Mouse (Mus musculus) hindbrain, embryonic 13.5 days (tissue): ENCODE measurements around the gene Oprm1. TPM values are rescaled to one million over a fixed set of nuclear protein-coding genes. Genes with fewer than 3 reads are reported as not detected.

Experiments
- ATAC-seq: fragments of 200-750 bp; cut with Nextera tagmentation; 2 replicates; pipeline ENCODE4 v1.8.0; 2017; ENCODE audit warnings: moderate TSS enrichment; ENCODE audit not compliant: low FRiP score
- H3K27ac ChIP-seq: fragments of 300-500 bp; sonication (generic); 2 replicates; pipeline ENCODE4 v1.5.1; 2015; ENCODE audit warnings: inconsistent platforms, mild to moderate bottlenecking, moderate library complexity
- H3K27me3 ChIP-seq: fragments of 300-500 bp; sonication (generic); 2 replicates; pipeline ENCODE4 v1.6.1; 2015; ENCODE audit warnings: mild to moderate bottlenecking, inconsistent platforms
- H3K36me3 ChIP-seq: fragments of 300-500 bp; sonication (generic); 2 replicates; pipeline ENCODE4 v1.6.1; 2015; ENCODE audit warnings: mild to moderate bottlenecking, inconsistent platforms
- H3K4me1 ChIP-seq: fragments of 300-500 bp; sonication (generic); replicated peaks from 2 replicates; pipeline ENCODE4 v1.6.1; 2015; ENCODE audit warnings: inconsistent platforms
- H3K4me2 ChIP-seq: fragments of 300-500 bp; sonication (generic); 2 replicates; pipeline ENCODE4 v1.6.1; 2015; ENCODE audit warnings: inconsistent platforms, mild to moderate bottlenecking, moderate library complexity
- H3K4me3 ChIP-seq: fragments of 300-500 bp; sonication (generic); 2 replicates; pipeline ENCODE4 v1.5.1; 2015; ENCODE audit warnings: mild to moderate bottlenecking, inconsistent platforms
- H3K9ac ChIP-seq: fragments of 300-500 bp; sonication (generic); 2 replicates; pipeline ENCODE4 v1.6.1; 2015; ENCODE audit warnings: mild to moderate bottlenecking, inconsistent platforms
- H3K9me3 ChIP-seq: fragments of 300-500 bp; sonication (generic); 2 replicates; pipeline ENCODE4 v1.6.1; 2016; ENCODE audit warnings: inconsistent platforms
- WGBS: fragments of 180-500 bp; shearing (Covaris S2); methylation state at CpG from one replicate; pipeline ENCODE4 v1.1.7; 2015; 5-methylcytosine and 5-hydroxymethylcytosine counted together
- polyA plus RNA-seq: library from polyadenylated mRNA; unstranded; fragments of >200 nt; fragmentation: Nextera tagmentation; extraction: Ambion mirVana; gene quantifications from 2 replicates; pipeline ENCODE4 v1.2.1, GENCODE M21; 2015

Gene Oprm1
- polyA plus RNA-seq = 1.2 TPM in 2 replicates

- Histone ChIP-seq H3K9ac (no peak within 1 kb of the TSS), H3K4me2 (no peak within 1 kb of the TSS), H3K4me1 (no peaks in the 10 kb centered on the region), H3K4me3 (no peak within 1 kb of the TSS), H3K27me3 (no peaks in the 10 kb centered on the region), H3K9me3 (no peaks in the 10 kb centered on the region), H3K27ac (no peak within 1 kb of the TSS), H3K36me3 (no peaks in the 10 kb centered on the region)
- WGBS = 94% methylated on average over 3 of the region's 3 CpGs
- no peak for ATAC-seq
These were observed at the start of gene Oprm1 for GRCm38 (mm10) chr10:6758206-6758605. TSS of gene Oprm1 (plus strand) at chr10:6758506.

GRCm38 (mm10) chr10:6717181-6717948, 40.9 kb upstream of the Oprm1 start:
- H3K4me3 ChIP-seq = no peak overlapping the region
- H3K27ac ChIP-seq = no peak overlapping the region
- no peak for ATAC-seq
- WGBS = 88% methylated on average over 4 of the region's 4 CpGs
- H3K27me3 ChIP-seq = no peaks in the 10 kb centered on the region
- no peaks in the 10 kb centered on the region for H3K36me3 ChIP-seq
- H3K4me2 ChIP-seq = no peak overlapping the region
- H3K9ac ChIP-seq = no peak overlapping the region
- no peaks in the 10 kb centered on the region for H3K9me3 ChIP-seq
- no peaks in the 10 kb centered on the region for H3K4me1 ChIP-seq

DNA sequence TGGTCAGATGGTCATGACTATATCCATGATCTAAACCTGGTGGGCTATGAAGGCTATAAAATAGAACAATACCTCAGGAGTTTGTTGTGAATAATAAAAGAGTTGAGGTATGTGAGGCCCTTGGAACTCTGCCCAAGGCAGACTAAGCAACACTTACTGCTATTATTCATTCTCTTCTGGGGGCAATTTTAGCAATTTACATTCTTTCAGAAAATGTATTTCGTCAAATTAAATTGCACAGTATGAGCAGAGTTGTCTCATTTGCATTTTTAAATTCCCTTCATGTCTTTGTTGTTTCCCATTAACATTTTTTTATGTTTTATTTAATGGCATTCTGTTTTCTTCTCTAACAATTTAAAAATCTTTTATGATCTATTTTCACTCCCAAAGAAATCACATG, 34.5 kb upstream of the Oprm1 start:
- ATAC-seq = 0 out of 2 replicates have a peak, but pooled peaks have one; percentile 39
- Histone ChIP-seq H3K4me2 (no peak overlapping the region), H3K9ac (no peak overlapping the region), H3K4me1 (no peaks in the 10 kb centered on the region), H3K36me3 (no peaks in the 10 kb centered on the region), H3K9me3 (no peaks in the 10 kb centered on the region), H3K4me3 (no peak overlapping the region), H3K27ac (no peak overlapping the region), H3K27me3 (no peaks in the 10 kb centered on the region)
- 69% methylated on average over 1 of the region's 1 CpGs for WGBS

- WGBS = 95% methylated on average over 3 of the region's 3 CpGs
- no peaks in the 10 kb centered on the region for H3K9me3 ChIP-seq
- no peak overlapping the region for H3K27ac ChIP-seq
- no peak overlapping the region for H3K4me3 ChIP-seq
- no peak for ATAC-seq
- no peaks in the 10 kb centered on the region for H3K36me3 ChIP-seq
- H3K9ac ChIP-seq = no peak overlapping the region
- H3K27me3 ChIP-seq = no peaks in the 10 kb centered on the region
- H3K4me2 ChIP-seq = no peak overlapping the region
- H3K4me1 ChIP-seq = no peaks in the 10 kb centered on the region
These were observed 29.8 kb upstream of the Oprm1 start for GRCm38 (mm10) chr10:6728469-6728868.

- no peaks in the 10 kb centered on the region for H3K4me1 ChIP-seq
- no peaks in the 10 kb centered on the region for H3K9me3 ChIP-seq
- H3K27me3 ChIP-seq = no peaks in the 10 kb centered on the region
- H3K36me3 ChIP-seq = no peaks in the 10 kb centered on the region
- no peak overlapping the region for H3K9ac ChIP-seq
- H3K27ac ChIP-seq = no peak overlapping the region
- 92% methylated on average over 5 of the region's 5 CpGs for WGBS
- no peak overlapping the region for H3K4me2 ChIP-seq
- H3K4me3 ChIP-seq = no peak overlapping the region
- ATAC-seq = no peak
These were observed 4.9 kb upstream of the Oprm1 start for GRCm38 (mm10) chr10:6753375-6753774.

DNA sequence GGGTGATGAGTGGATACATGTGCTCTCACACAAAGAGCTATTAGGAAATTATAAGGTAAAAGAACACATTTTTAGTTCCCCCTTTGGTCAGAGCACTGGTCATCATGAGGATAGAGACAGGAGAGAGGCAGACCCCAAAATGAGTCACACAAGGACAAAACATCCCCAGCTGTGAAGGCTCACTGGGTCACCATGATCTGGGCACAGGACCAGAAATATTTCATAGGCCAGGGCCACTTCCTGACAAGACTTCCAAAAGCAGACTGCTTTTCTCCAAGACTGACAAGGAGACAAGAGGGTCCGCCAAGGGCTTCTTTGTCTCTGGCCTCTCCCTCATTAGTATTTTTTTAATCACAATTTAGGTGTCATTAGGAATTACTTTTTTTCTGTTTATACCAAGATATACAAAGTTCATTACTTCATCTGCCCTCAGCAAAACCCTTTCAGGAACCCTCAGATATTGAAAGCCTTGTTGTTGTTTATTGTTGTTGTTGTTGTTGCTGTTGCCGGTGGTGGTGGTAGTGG, 3.0 kb downstream of the Oprm1 start, which contains the start of gene Gm10945:
TSS of gene Gm10945 (minus strand) at position 475 of the 525 bp plus-strand sequence.
- no peak for ATAC-seq
- no peaks in the 10 kb centered on the region for H3K36me3 ChIP-seq
- H3K4me1 ChIP-seq = no peaks in the 10 kb centered on the region
- H3K27ac ChIP-seq = no peak within 1 kb of the TSS
- H3K4me3 ChIP-seq = no peak within 1 kb of the TSS
- 91% methylated on average over 2 of the region's 2 CpGs for WGBS
- no peak within 1 kb of the TSS for H3K9ac ChIP-seq
- H3K27me3 ChIP-seq = no peaks in the 10 kb centered on the region
- no peak within 1 kb of the TSS for H3K4me2 ChIP-seq
- no peaks in the 10 kb centered on the region for H3K9me3 ChIP-seq

- H3K4me3 ChIP-seq = peak overlapping the region; percentile 41
- 0 out of 2 replicates have a peak, but pooled peaks cover 5% of the 10 kb centered on the region for H3K27me3 ChIP-seq
- H3K4me1 ChIP-seq = peaks cover 9% of the 10 kb centered on the region
- no peaks in the 10 kb centered on the region for H3K36me3 ChIP-seq
- peak overlapping the region; percentile 47 for H3K9ac ChIP-seq
- peak overlapping the region; percentile 63 for H3K4me2 ChIP-seq
- no peaks in the 10 kb centered on the region for H3K9me3 ChIP-seq
- H3K27ac ChIP-seq = no peak overlapping the region
- peak; percentile 92 for ATAC-seq
- 3% methylated on average over 24 of the region's 25 CpGs for WGBS
These were observed 30.4 kb downstream of the Oprm1 start for GRCm38 (mm10) chr10:6788517-6789237.

DNA sequence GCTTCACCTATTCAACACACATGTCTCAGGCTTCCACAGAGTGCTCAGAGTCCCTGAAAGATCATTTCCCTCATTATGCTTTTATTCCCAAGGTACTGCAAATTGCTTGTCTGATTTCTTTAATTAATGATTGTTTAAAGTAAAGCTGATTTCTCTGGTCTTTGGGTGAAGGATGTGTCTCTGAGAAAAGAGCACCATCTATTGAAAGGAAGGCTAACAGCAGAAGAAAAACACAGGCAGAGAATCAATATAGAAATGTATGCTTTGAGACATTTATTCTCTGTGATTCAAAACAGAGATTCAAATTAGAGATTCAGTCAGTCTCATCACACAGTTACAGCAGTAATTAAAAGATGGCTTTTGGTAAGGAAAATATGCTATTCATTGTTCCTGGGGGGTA, 31.9 kb downstream of the Oprm1 start:
- Histone ChIP-seq H3K4me2 (no peak overlapping the region), H3K9me3 (no peaks in the 10 kb centered on the region), H3K27ac (no peak overlapping the region), H3K4me1 (peaks cover 9% of the 10 kb centered on the region), H3K9ac (no peak overlapping the region), H3K27me3 (0 out of 2 replicates have a peak, but pooled peaks cover 5% of the 10 kb centered on the region), H3K36me3 (no peaks in the 10 kb centered on the region), H3K4me3 (no peak overlapping the region)
- 0 out of 2 replicates have a peak, but pooled peaks have one; percentile 23 for ATAC-seq

DNA sequence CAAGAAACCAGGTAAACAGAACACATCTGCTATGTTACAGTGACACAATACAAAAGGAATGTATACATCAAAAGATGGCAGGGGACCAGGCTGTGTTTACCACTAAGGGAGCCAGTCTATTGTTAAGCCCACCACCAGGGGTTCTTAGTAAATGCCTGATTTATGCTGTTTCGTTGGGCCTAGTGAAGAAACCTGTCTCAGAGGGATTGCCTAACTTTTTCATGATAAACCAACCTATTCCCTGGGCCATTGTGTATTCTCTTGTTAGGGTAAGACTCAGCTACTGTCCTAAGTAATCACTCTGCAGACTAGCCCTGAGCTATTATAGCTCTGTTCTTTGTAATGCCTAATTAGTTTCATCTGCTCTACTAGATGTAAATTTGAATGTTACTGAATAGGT, 62.3 kb downstream of the Oprm1 start:
- Histone ChIP-seq H3K9ac (no peak overlapping the region), H3K4me3 (no peak overlapping the region), H3K27me3 (no peaks in the 10 kb centered on the region), H3K4me1 (no peaks in the 10 kb centered on the region), H3K36me3 (no peaks in the 10 kb centered on the region), H3K9me3 (no peaks in the 10 kb centered on the region), H3K4me2 (no peak overlapping the region), H3K27ac (no peak overlapping the region)
- ATAC-seq = no peak
- 17% methylated on average over 1 of the region's 1 CpGs for WGBS

DNA sequence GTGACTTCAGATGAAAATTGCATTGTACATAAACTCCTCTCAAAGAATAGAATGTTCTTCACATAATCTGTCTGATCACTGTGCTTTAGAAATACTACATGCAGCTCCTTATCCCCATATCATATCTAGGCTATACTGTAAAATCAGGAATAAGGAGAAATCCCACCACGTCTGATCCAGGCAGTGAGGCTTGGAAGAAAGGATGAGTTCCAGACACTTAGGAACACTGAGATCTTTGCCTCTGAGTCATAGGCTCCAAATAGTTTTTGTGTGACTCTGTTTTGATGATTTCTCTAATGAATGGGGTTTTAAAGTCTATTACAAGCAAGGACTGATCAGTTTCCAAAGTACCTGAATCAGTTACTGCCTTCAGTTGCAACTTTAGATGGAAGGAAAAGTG, 83.9 kb downstream of the Oprm1 start:
- Histone ChIP-seq H3K4me2 (no peak overlapping the region), H3K4me1 (no peaks in the 10 kb centered on the region), H3K9ac (no peak overlapping the region), H3K27ac (no peak overlapping the region), H3K4me3 (no peak overlapping the region), H3K27me3 (no peaks in the 10 kb centered on the region), H3K9me3 (no peaks in the 10 kb centered on the region), H3K36me3 (no peaks in the 10 kb centered on the region)
- no peak for ATAC-seq
- 83% methylated on average over 1 of the region's 1 CpGs for WGBS

DNA sequence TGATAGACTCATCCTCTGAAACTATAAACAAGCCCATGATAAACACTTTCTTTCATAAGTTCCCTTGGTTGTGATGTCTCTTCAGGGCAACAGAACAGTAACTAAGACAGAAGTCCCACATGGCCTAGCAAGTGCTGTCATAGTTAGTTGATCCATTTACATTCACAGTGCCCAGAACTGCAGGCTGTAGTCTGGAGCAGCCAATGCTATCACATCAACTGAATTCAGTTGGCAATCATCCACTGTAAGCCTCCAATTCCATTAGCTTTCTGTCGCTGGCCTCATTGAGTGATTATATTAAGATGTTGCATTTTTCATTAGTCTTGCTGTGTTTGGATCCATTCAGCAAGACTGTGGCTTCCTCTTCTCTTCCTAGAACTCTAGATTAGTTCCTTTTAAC, 88.0 kb downstream of the Oprm1 start:
- Histone ChIP-seq H3K4me3 (no peak overlapping the region), H3K9ac (no peak overlapping the region), H3K4me1 (no peaks in the 10 kb centered on the region), H3K27me3 (no peaks in the 10 kb centered on the region), H3K9me3 (no peaks in the 10 kb centered on the region), H3K27ac (no peak overlapping the region), H3K36me3 (no peaks in the 10 kb centered on the region), H3K4me2 (no peak overlapping the region)
- ATAC-seq = no peak
- 74% methylated on average over 1 of the region's 1 CpGs for WGBS

- no peak for ATAC-seq
- Histone ChIP-seq H3K36me3 (no peaks in the 10 kb centered on the region), H3K4me1 (no peaks in the 10 kb centered on the region), H3K9me3 (no peaks in the 10 kb centered on the region), H3K9ac (no peak overlapping the region), H3K27me3 (no peaks in the 10 kb centered on the region), H3K4me2 (no peak overlapping the region), H3K4me3 (no peak overlapping the region), H3K27ac (no peak overlapping the region)
- 69% methylated on average over 7 of the region's 7 CpGs for WGBS
These were observed 90.0 kb downstream of the Oprm1 start for GRCm38 (mm10) chr10:6848162-6848754.
